Mouse (Mus musculus): Measurements from ENCODE around the gene Pde6b. TPM values are rescaled to one million over a fixed set of nuclear protein-coding genes. Genes with fewer than 3 reads are reported as not detected.

Pde6b gene
- polyA plus RNA-seq (2014; fragmentation: Nextera tagmentation; extraction: Ambion mirVana): 0.14 TPM in 1 of 2 replicates, not detected in the other

- WGBS: 77% methylated on average over 7 of the region's 7 CpGs
- Histone ChIP-seq H3K9me3 (ENCODE audit: control insufficient read depth, low read length) (no peaks in the 10 kb centered on the region), H3K27me3 (ENCODE audit: control insufficient read depth, insufficient read depth, low read length) (no peaks in the 10 kb centered on the region), H3K36me3 (ENCODE audit: control insufficient read depth, insufficient read depth, low read length) (no peaks in the 10 kb centered on the region), H3K27ac (ENCODE audit: low read depth, low read length) (no peak within 1 kb of the TSS), H3K4me1 (replicated peaks; ENCODE audit: control insufficient read depth, insufficient read depth, low read length) (no peaks in the 10 kb centered on the region), H3K9ac (ENCODE audit: low read depth, low read length) (no peak within 1 kb of the TSS), H3K4me3 (ENCODE audit: low read depth, low read length) (no peak within 1 kb of the TSS), H3K4me2 (replicated peaks; ENCODE audit: low read depth, low read length) (no peak within 1 kb of the TSS)
- ATAC-seq (ENCODE audit: low FRiP score) (no peak), DNase-seq (ENCODE audit: low spot score) (no peak)
Measured at GRCm38 (mm10) chr5:108388201-108388600, at the start of gene Pde6b. Pde6b (plus strand) TSS chr5:108388391.

GRCm38 (mm10) chr5:108343680-108344170 is 44.5 kb upstream of the Pde6b start:
- DNase-seq (ENCODE audit: low spot score) (no peak), ATAC-seq (ENCODE audit: low FRiP score) (no peak)
- Histone ChIP-seq H3K4me2 (replicated peaks; ENCODE audit: low read depth, low read length) (no peak overlapping the region), H3K27ac (ENCODE audit: low read depth, low read length) (no peak overlapping the region), H3K4me3 (ENCODE audit: low read depth, low read length) (no peak overlapping the region), H3K36me3 (ENCODE audit: control insufficient read depth, insufficient read depth, low read length) (no peaks in the 10 kb centered on the region), H3K9ac (ENCODE audit: low read depth, low read length) (no peak overlapping the region), H3K27me3 (ENCODE audit: control insufficient read depth, insufficient read depth, low read length) (no peaks in the 10 kb centered on the region), H3K9me3 (ENCODE audit: control insufficient read depth, low read length) (no peaks in the 10 kb centered on the region), H3K4me1 (replicated peaks; ENCODE audit: control insufficient read depth, insufficient read depth, low read length) (no peaks in the 10 kb centered on the region)
- WGBS: 91% methylated on average over 4 of the region's 4 CpGs

GRCm38 (mm10) chr5:108345313-108346071 is 42.7 kb upstream of the Pde6b start:
- ATAC-seq (ENCODE audit: low FRiP score) (no peak), DNase-seq (ENCODE audit: low spot score) (no peak)
- Histone ChIP-seq H3K9ac (ENCODE audit: low read depth, low read length) (no peak overlapping the region), H3K27ac (ENCODE audit: low read depth, low read length) (no peak overlapping the region), H3K4me2 (replicated peaks; ENCODE audit: low read depth, low read length) (no peak overlapping the region), H3K36me3 (ENCODE audit: control insufficient read depth, insufficient read depth, low read length) (no peaks in the 10 kb centered on the region), H3K4me1 (replicated peaks; ENCODE audit: control insufficient read depth, insufficient read depth, low read length) (no peaks in the 10 kb centered on the region), H3K4me3 (ENCODE audit: low read depth, low read length) (no peak overlapping the region), H3K9me3 (ENCODE audit: control insufficient read depth, low read length) (no peaks in the 10 kb centered on the region), H3K27me3 (ENCODE audit: control insufficient read depth, insufficient read depth, low read length) (no peaks in the 10 kb centered on the region)
- WGBS: 87% methylated on average over 10 of the region's 10 CpGs

DNA sequence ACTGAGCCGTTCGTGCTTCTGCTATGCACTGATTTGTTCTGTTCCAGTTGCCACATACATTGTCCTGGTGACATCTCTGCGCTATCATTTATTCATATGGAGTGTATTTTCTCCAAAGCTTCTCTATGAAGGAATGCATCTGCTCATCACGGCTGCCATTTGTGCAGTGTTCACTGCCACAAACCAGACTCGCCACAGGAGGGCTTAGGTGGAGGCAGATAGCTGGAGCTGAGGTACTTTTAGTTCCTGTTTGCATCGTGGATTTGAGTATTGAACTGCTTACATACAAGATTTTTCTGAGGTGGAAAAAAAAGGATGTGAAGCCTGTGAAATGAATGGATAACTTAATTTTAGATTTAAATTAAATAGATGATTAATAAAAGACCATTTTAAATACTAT is 40.3 kb upstream of the Pde6b start:
- DNase-seq (ENCODE audit: low spot score): no peak
- 87% methylated on average over 6 of the region's 6 CpGs for WGBS

DNA sequence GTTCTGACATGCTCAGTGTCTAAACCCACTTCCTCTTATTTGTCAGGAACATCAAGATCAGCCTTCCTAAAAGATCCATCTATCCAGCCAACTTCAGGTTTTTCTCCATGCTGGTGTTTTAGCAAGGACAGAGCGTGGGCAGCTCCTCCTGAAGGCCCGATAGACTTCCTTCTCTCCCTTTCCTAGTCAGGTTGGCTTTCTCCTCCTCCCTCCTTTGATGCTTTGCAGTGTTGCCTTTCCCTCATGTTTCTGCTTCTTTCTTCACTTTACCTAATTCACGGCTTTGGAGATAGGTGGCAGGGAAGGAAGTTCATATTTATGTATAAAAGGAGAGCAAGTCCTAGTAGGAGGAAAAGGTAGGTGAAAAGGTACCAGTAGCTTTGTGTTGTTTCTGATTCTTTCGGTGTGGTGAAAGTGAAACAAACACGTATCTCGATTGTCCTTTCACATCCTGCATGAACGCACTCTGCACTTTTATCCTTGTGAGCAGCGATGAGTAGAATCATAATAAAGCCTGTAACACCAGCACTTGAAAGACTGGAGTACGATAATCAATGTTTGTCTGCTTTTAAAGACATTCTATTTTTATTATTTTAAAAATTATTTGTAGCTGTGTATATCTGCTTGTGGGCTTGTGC is 38.6 kb upstream of the Pde6b start:
- no peaks in the 10 kb centered on the region for H3K9me3 ChIP-seq (ENCODE audit: control insufficient read depth, low read length)
- DNase-seq (ENCODE audit: low spot score) (no peak), ATAC-seq (ENCODE audit: low FRiP score) (no peak)
- H3K4me3 ChIP-seq (ENCODE audit: low read depth, low read length): no peak overlapping the region
- no peaks in the 10 kb centered on the region for H3K4me1 ChIP-seq (replicated peaks; ENCODE audit: control insufficient read depth, insufficient read depth, low read length)
- H3K9ac ChIP-seq (ENCODE audit: low read depth, low read length): no peak overlapping the region
- H3K27ac ChIP-seq (ENCODE audit: low read depth, low read length): no peak overlapping the region
- 0 out of 2 replicates have a peak, but pooled peaks cover 4% of the 10 kb centered on the region for H3K36me3 ChIP-seq (ENCODE audit: control insufficient read depth, insufficient read depth, low read length)
- 95% methylated on average over 9 of the region's 9 CpGs for WGBS
- H3K4me2 ChIP-seq (replicated peaks; ENCODE audit: low read depth, low read length): no peak overlapping the region
- no peaks in the 10 kb centered on the region for H3K27me3 ChIP-seq (ENCODE audit: control insufficient read depth, insufficient read depth, low read length)

More for the DNA sequence above, 40.3 kb upstream of the Pde6b start:
- Histone ChIP-seq H3K4me1 (replicated peaks; ENCODE audit: control insufficient read depth, insufficient read depth, low read length) (no peaks in the 10 kb centered on the region), H3K9ac (ENCODE audit: low read depth, low read length) (no peak overlapping the region), H3K27ac (ENCODE audit: low read depth, low read length) (no peak overlapping the region), H3K4me2 (replicated peaks; ENCODE audit: low read depth, low read length) (no peak overlapping the region), H3K36me3 (ENCODE audit: control insufficient read depth, insufficient read depth, low read length) (0 out of 2 replicates have a peak, but pooled peaks cover 4% of the 10 kb centered on the region), H3K27me3 (ENCODE audit: control insufficient read depth, insufficient read depth, low read length) (no peaks in the 10 kb centered on the region), H3K4me3 (ENCODE audit: low read depth, low read length) (no peak overlapping the region), H3K9me3 (ENCODE audit: control insufficient read depth, low read length) (no peaks in the 10 kb centered on the region)
- ATAC-seq (ENCODE audit: low FRiP score): no peak

DNA sequence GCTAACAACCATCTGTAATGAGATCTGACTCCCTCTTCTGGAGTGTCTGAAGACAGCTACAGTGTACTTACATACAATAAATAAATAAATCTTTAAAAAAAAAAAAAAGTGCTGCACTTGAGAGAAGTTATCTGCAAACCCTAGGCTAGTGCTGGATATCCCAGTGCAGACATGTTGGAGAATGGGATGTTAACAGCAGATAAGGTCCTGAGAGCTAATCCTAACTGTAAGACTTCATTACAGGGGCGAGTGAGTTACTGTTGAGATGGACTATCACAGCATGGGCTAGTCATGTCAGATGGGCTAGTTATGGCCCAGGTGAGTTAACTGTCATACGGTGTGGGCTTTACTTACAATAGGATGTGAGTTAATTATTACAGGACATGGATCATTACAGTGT is 34.1 kb upstream of the Pde6b start:
- H3K4me1 ChIP-seq (replicated peaks; ENCODE audit: control insufficient read depth, insufficient read depth, low read length): no peaks in the 10 kb centered on the region
- no peak overlapping the region for H3K27ac ChIP-seq (ENCODE audit: low read depth, low read length)
- 0 out of 2 replicates have a peak, but pooled peaks cover 4% of the 10 kb centered on the region for H3K36me3 ChIP-seq (ENCODE audit: control insufficient read depth, insufficient read depth, low read length)
- H3K4me3 ChIP-seq (ENCODE audit: low read depth, low read length): no peak overlapping the region
- no peak overlapping the region for H3K4me2 ChIP-seq (replicated peaks; ENCODE audit: low read depth, low read length)
- no peaks in the 10 kb centered on the region for H3K27me3 ChIP-seq (ENCODE audit: control insufficient read depth, insufficient read depth, low read length)
- no peak for DNase-seq (ENCODE audit: low spot score)
- WGBS: 87% methylated on average over 2 of the region's 2 CpGs
- ATAC-seq (ENCODE audit: low FRiP score): no peak
- no peak overlapping the region for H3K9ac ChIP-seq (ENCODE audit: low read depth, low read length)
- no peaks in the 10 kb centered on the region for H3K9me3 ChIP-seq (ENCODE audit: control insufficient read depth, low read length)

DNA sequence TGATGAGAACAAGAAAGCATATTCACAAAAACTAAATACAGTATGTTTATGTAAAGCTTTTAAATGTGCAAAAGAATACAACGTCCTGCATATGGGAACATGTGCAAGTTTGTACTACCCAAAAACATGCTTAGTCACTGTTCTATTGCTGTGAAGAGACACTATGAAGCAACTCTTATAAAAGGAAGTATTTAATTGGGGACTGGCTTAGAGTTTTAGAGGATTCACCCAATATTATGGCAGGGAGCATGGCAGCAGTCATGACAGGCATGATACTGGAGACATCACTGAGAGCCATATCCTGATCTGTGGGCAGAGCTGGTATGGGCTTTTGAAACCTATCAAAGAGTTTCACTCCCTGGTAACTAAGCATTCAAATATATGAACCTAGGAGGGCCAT is 30.3 kb upstream of the Pde6b start:
- 90% methylated on average over 1 of the region's 1 CpGs for WGBS
- no peak for ATAC-seq (ENCODE audit: low FRiP score)

GRCm38 (mm10) chr5:108359491-108359890 is 28.7 kb upstream of the Pde6b start:
- WGBS: 88% methylated on average over 9 of the region's 9 CpGs
- H3K27me3 ChIP-seq (ENCODE audit: control insufficient read depth, insufficient read depth, low read length): peaks cover 7% of the 10 kb centered on the region; the same call in 1 of the 2 replicates

More for the DNA sequence above, 30.3 kb upstream of the Pde6b start:
- Histone ChIP-seq H3K36me3 (ENCODE audit: control insufficient read depth, insufficient read depth, low read length) (no peaks in the 10 kb centered on the region), H3K27me3 (ENCODE audit: control insufficient read depth, insufficient read depth, low read length) (no peaks in the 10 kb centered on the region), H3K4me3 (ENCODE audit: low read depth, low read length) (no peak overlapping the region), H3K4me1 (replicated peaks; ENCODE audit: control insufficient read depth, insufficient read depth, low read length) (no peaks in the 10 kb centered on the region), H3K27ac (ENCODE audit: low read depth, low read length) (no peak overlapping the region), H3K9me3 (ENCODE audit: control insufficient read depth, low read length) (no peaks in the 10 kb centered on the region), H3K4me2 (replicated peaks; ENCODE audit: low read depth, low read length) (no peak overlapping the region), H3K9ac (ENCODE audit: low read depth, low read length) (no peak overlapping the region)
- no peak for DNase-seq (ENCODE audit: low spot score)

More at GRCm38 (mm10) chr5:108359491-108359890, 28.7 kb upstream of the Pde6b start:
- Histone ChIP-seq H3K36me3 (ENCODE audit: control insufficient read depth, insufficient read depth, low read length) (no peaks in the 10 kb centered on the region), H3K9ac (ENCODE audit: low read depth, low read length) (no peak overlapping the region), H3K4me1 (replicated peaks; ENCODE audit: control insufficient read depth, insufficient read depth, low read length) (no peaks in the 10 kb centered on the region), H3K4me2 (replicated peaks; ENCODE audit: low read depth, low read length) (no peak overlapping the region), H3K27ac (ENCODE audit: low read depth, low read length) (no peak overlapping the region), H3K4me3 (ENCODE audit: low read depth, low read length) (no peak overlapping the region), H3K9me3 (ENCODE audit: control insufficient read depth, low read length) (no peaks in the 10 kb centered on the region)
- ATAC-seq (ENCODE audit: low FRiP score) (no peak), DNase-seq (ENCODE audit: low spot score) (no peak)

Data from hindbrain, embryonic 11.5 days (tissue).